Mouse (Mus musculus): ENCODE data around the gene Spint5.
"Not testable (repeated sequence)": the region's sequence is repeated elsewhere in the genome, so short reads cannot be mapped to it uniquely, and the experiment has no call there.

The Spint5 gene

DNA sequence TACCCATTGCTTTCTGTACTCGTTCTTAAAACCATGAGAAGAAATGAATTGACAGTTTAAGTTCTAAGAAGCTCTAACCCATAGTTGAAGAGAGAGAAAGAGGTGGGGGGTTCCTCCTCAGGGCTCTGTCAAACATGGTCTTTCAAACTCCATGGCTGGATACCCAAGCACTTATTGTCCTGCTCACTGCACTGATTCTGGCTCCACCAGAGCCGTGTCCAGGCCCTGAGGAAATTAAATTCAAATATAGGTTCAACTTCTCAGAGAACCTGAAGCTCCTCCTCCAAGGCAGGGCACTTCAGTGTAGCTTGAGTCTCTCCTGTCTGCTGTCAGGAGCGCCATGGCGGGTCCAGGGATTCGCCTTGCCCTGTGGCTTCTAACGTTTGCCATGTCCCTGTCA, at the start of gene Spint5:
Gene Spint5, plus strand, starts transcription at position 301 of the 400 bp plus-strand sequence.
- DNase-seq (ENCODE audit: low spot score in 2 of 2): no peak

DNA sequence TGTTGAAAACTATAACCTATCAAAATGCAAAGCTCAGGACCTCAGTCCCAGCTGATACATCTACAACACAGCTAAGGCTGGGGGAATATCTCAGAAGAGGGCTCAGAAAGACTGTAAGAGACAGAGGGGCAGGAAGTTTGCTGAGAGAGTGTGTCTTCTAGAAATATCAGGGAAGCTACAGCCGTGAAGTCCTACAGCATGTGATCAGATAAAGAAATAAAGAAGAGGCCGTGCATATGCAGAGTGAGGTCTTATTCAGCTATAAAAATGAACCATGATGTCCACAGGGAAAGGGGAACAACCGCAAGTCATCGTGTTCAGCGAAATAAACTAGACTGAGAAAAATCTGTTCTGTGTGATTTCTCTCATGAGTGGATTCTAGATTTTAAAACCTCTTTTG, 44.8 kb upstream of the Spint5 start:
- DNase-seq (ENCODE audit: low spot score in 2 of 2): no peak

DNA sequence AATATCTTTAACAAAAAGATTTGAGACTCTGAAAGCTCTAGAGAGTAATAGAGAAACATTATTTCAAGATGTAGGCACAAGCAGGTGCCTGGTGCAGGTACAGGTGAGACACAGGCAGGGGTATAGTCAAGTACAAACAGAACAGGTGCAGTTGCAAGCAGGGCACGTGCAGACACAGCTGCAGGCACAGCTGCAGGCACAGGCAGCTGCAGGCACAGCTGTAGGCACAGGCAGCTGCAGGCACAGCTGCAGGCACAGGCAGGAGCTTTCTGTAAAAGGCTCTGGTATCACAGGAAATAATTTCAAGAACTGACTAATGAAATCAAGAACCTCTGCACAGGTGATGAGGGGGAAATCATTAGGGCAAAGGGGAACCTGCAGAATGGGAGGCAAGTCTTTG, 44.2 kb upstream of the Spint5 start:
- no peak for DNase-seq (ENCODE audit: low spot score in 2 of 2)

DNA sequence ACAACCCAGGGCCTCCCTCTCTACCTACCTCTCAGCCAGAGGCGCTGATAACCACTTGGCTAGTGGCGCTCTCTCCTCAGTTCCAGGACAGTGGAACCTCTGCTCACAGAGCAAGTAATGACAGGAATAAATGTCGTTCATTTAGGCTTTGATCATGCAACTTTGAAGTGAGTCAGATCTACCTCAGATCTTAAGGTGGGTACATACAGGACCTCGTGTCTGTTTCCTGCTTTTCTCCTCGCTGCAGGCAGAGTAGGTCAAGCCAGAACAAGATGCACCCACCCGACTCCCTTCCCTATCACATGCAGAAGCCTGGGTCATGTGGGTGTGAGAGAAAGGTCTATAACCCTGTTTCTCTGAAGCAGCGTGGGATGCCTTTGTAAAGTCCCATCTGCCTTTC, 41.1 kb upstream of the Spint5 start, which contains the start of gene Wfdc11:
Gene Wfdc11, minus strand, starts transcription at position 101 of the 400 bp plus-strand sequence.
- DNase-seq (ENCODE audit: low spot score in 2 of 2): no peak

DNA sequence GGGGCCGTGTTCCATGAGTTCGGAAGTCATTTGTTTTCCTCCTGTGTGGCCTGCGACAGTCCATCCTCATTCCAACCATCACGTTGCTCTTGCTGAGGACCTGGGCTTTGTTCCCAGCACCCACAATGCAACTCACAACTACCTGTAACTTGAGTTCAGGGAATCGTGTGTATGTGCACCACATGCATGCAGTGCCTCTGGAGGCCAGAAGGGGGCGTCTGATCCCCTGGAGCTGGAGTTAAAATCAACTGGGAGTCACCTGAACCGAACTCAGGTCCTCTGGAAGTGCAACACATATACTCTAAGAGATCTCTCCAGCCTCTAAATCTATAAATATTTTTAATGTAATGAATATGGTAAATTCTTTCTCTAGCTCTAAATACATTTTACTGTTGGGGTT, 39.0 kb upstream of the Spint5 start:
- no peak for DNase-seq (ENCODE audit: low spot score in 2 of 2)

DNA sequence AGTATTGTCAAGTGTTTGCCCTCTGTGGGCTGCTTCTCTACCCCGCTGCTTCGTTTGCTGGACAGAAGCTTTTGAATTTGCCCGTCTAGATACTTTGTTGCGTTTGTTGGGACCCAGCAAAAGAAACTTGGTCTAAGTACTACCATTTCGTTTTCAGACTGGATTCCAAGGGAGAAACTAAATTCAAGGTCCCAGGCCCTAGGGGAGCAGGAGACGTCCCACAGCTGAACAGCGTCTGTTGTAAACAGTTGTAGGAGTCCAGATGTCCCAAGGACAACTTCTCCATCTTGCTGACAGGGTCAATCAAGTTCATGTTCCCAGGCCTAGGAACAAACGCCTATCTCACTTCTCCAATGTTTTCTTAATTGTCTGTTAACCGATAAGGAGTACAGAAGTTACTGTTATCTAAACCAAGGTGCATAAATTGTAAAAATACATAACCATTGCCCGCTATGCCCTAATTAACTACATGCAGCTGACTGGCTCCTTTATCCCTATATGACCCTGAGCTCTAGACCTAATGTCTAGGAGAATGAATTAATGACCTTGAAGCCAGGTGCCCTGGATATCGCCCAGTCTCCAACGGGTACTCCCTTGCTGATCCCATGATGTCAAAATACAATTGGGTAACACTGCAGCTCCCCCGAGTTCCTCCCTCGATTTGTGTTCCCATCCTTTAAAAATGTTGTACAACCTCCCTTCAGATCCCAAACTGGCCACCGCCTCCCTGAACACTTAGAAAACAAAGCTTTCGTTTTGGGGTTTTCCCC, 38.0 kb upstream of the Spint5 start:
- DNase-seq (ENCODE audit: low spot score in 2 of 2): no peak

DNA sequence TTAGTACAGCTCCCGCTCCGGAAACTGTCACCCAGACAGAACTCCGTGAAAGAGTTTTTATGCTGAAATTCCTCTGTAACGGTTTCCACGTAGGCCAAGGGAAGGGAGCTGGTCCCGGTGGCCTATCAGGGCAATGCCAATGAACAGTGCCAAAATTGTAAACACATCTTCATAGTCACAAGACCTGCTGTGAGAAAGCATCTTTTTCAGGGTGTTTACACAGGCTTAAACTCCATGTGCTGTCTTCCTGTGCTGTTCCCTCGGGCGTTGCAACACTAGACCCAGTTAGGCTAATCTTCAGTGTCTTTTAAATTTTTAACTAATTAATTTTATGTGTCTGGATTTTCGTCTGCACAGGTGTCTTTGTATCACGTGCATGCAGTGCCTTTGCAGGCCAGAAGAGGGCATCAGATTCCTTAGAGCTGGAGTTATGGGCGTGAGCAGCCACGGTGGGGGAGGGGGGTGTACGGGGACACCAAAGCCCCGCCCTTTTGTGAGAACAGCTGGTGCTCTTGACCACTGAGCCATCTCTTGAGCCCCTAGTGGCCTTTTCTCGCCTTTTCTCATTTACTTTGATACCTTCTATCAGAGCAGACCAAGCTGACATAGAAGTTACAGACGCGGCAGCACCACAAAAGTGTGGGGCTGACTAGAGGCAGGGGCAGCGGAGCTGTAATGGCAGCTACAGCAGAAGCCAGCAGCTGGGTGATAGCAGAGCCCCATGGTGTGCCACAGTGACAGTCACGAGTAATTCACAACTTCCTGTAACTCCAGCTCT, 36.1 kb upstream of the Spint5 start:
- peak; percentile 42 to 44 for DNase-seq (ENCODE audit: low spot score in 2 of 2)

DNA sequence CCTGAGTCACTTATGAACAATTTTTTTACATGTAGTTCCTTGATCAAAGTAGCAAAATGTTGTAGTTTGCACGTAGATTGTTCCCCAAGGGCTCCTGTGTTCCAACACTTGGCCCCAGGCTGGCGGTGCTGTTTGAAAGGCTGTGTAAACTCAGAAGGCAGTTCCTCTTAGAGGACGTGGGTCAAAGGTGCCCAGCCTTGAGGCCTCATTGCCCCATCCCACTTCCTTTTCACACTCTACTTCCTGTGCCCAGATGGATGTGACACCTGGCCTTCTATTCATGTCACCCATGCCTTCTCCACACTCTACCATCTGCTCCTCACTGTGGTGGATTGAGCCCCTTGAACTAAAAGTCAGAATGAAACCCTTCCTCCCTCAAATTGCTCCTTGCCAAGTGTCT, 35.2 kb upstream of the Spint5 start:
- no peak for DNase-seq (ENCODE audit: low spot score in 2 of 2)

DNA sequence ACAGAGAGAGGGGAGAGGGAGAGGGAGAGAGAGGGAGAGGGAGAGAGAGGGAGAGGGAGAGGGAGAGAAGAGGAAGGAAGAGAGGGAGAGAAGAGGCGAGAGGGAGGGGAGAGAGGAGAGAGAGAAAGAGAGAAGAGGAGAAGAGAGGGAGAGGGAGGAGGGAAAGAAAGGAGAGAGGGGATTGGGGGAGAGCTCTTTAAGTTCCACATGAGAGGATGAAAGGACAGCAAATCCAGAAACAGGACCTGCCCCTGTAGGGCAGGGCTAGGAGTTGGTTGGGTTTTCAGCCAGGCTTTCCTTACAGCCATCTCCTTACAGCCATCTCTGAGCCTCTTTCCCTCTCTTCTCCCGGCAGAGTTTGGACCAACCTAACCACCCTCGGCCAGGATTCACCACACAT, 30.3 kb upstream of the Spint5 start, which contains the start of gene Wfdc13:
Gene Wfdc13, plus strand, starts transcription at position 301 of the 400 bp plus-strand sequence.
- no peak for DNase-seq (ENCODE audit: low spot score in 2 of 2)

DNA sequence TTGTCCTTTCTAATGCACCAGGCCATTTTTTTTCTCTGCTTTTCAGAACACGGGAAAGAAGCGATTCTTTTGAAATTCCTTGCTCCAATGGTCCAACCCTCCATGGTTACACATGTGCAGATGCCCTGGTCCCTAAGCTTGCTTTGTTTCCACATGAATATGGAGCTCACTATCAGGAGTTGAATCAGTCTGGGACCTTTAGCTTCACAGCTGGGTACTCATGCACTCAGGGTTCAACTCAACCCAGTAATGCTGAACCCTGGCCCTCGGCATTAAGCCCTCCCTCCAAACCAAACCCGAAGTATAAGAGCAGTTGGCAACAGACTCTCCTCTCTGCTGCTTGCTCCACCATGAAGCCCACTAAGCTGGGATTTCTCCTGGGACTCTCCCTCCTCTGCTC, 16.9 kb upstream of the Spint5 start, which contains the start of gene Spint4:
Gene Spint4, plus strand, starts transcription at position 301 of the 400 bp plus-strand sequence.
- no peak for DNase-seq (ENCODE audit: low spot score in 2 of 2)

DNA sequence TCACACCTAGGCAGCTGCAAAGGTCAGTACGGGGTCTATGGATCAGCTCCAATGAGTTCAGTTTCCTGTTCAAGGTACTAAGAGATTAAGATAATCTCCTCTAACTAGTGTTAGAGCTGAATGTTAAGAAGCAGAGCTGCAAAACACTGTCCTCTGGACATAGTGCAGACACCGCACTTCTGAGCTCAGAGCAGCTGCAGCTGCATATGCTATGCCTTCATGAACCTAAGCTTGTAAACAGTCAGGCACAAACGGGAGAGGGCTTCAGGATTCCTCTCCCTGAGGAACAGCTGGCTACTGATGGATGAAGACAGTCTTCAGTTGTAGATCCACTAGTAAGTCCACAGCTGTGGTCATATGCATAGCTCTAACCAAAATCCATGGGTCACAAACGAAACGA, 14.1 kb upstream of the Spint5 start:
- DNase-seq (ENCODE audit: low spot score in 2 of 2): no peak

DNA sequence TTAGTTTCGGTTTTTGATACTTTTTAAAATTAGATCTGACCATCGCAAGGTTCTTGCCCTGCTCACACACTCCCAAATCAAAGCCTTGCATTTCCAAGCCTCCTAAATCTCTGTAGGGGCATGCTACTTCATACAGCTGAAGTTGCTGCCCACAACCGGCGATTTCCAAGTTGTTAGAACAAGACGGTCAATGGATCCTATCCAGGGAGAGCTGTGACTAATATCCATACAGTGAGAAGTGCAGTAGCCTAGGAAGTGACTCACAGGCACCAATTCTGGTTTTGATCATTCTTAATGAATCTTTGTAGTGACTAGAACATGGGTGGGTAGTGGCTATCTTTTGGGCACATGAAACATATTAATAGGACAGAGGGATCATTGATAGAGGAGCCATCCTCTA, 13.3 kb upstream of the Spint5 start:
- no peak for DNase-seq (ENCODE audit: low spot score in 2 of 2)

DNA sequence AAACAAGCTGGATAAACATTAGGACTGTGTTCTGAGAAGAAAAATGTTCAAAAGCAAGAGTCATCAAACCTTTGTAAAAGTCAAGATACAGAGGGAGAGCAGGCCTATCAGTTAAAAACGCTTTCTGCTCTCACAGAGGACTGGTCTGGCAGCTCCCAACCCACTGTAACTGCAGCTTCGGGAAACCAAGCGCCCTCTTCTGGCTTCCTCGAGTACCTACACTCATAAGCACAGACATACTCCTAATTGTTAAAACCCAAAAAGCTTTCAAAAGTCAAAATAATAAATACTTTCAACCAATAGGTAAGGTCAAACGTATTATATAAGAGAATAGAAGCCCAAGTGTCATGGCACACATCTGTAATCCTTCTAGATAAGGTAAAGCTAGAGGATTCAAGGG, 10.9 kb upstream of the Spint5 start:
- no peak for DNase-seq (ENCODE audit: low spot score in 2 of 2)

DNA sequence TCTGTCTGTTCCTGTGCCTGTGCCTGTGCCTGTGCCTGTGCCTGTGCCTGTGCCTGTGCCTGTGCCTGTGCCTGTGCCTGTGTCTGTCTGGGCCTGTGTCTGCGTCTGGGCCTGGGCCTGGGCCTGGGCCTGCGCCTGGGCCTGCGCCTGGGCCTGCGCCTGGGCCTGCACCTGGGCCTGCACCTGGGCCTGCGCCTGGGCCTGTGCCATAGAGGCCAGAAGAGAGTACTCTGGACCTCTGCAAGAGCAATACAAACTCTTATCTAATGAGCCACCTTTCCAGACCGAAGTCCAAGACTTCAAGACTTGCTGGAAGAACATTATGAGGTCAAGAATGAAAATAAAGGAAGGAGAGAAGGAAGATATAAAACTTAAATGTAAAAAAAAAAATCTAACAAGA, 9.8 kb upstream of the Spint5 start:
- no peak for DNase-seq (ENCODE audit: low spot score in 2 of 2)

DNA sequence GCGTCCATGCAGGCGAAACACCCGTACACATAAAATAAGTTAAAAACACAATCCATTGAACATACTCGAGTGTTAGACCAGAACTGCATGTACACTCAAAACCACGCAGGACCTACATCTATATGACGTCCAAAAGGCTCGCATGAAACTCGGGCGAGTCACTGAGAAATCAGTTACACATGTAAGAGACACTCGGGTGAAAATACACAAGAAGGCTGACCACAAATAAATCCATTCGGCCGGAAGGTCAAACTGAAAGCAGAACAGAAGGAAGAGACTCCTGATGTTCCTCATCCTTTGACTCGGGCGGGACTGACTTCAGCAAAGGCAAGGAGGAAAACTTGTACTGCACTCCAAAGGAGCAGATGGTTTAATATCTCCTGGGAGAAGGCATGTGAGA, 9.1 kb upstream of the Spint5 start:
- no peak for DNase-seq (ENCODE audit: low spot score in 2 of 2)

DNA sequence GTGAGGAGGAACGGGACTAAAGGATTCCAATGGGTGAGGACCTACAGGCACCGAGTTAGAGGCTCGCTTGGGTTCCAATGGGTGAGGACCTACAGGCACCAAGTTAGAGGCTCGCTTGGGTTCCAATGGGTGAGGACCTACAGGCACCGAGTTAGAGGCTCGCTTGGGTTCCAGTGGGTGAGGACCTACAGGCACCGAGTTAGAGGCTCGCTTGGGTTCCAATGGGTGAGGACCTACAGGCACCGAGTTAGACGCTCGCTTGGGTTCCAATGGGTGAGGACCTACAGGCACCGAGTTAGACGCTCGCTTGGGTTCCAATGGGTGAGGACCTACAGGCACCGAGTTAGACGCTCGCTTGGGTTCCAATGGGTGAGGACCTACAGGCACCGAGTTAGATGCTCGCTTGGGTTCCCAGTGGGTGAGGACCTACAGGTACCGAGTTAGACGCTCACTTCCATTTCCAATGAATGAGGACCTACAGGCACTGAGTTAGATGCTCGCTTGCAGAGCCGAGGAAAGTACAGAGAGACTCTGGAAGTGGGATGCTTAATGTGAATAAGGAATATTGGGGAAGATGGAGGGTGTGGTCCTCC, 1.2 kb downstream of the Spint5 start:
- not testable (repeated sequence) for DNase-seq (ENCODE audit: low spot score in 2 of 2)

DNA sequence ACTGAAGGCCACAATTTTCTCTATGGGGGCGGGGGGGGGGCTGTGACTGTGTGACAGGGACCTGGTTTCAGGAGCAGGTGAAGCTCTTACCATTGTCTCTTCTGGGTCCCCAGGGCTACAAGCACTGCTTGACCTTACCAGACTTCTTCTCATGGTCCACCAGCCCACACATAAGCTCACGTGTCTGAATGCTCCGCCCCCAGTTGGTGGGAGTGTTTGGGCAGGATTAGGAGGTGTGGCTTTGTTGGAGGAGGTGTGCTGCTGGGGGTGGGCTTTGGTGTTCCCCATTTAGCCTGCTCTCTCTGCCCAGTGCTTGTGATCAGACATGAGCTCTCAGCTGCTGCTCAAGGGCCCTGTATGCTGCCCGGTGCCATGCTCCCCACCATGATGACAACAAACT, 8.2 kb downstream of the Spint5 start:
- no peak for DNase-seq (ENCODE audit: low spot score in 2 of 2)

DNA sequence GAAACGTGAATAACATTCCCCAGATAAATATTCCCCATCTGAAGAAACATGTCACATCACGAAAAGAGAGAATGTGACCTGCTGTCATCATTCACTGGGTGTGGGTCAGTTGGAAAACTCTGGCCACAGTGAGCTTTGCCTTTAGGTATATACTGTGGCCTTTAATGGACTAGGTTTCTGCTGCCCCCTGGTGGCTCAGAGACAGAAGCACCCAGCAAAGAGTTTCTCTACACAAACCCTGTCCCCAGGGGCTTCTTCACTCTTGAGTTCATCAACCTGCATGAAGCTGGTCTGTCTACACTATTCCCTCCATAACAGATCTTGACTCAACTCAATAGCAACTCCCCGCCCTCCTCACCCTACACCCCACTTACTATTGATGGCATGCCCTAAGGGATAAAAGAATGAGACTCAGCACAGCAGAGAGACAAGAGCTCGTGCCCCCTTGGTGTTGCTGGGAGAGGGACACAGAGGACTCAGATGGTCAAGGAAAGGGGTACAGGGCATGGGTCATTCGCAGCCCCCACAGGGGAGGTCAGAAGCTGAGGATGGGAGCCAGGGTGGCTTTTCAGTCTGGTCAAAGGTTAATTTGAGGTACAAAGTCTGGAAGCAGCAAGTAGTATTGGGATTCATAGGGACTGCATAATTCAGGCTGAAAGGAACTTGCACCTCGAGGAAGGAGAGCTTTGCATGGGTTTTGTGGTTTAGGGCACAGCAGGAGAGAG, 11.0 kb downstream of the Spint5 start:
- peak; percentile 32 to 44 for DNase-seq (ENCODE audit: low spot score in 2 of 2)

DNA sequence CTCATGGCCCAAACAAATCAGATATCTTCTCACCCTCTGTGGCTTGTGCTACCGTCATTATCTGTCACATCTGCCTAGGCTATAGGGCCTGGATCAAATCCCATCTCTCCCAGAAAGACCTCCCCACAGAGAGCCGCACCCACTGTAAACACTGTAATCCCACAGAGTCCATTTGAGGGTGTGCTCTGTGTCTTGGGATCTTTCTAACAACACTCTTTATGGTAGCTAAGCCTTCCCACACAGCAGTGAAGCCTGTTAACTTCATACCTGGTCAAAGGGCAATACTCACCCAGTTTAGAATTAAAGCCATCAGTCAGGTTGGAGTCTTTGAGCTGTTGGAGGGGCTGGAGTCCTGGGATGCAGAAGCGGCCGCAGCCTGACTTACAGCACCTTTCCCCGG, 16.6 kb downstream of the Spint5 start:
- no peak for DNase-seq (ENCODE audit: low spot score in 2 of 2)

DNA sequence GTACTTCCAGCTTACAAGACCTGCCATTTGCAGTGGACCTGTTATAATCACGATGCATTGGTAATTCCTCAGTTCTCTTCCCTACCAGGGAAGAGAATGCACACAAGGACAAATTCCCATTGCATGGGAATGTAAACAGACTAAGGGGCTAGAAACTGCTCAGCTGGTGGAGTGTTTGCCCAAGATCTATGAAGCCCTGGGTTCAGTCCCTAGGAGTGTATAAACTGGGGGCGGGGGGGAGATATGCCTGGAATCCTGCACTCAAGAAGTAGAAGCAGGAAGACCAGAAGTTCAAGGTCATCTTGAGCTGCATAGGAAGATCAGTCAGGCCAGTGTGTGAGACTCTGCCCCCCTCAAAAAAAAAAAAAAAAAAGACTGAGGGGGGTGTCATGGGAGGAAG, 18.2 kb downstream of the Spint5 start:
- DNase-seq (ENCODE audit: low spot score in 2 of 2): no peak

DNA sequence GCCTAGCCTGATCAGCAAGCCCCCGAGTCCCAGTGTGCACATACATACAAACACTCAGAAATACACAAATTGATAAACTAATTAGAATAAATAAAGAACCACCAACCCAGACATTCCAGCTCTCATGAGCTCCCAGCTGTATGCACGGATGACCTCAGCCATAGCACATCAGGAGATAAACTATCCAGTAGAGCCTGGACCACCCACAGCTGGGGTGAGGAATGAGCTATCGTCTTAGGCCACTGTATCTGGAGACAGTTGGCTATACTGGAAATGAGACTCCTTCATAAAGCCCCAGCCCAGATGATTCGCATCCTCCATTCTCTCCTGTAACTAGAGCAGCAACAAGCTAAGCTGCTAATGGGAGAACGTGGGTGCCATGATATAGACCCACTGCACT, 19.7 kb downstream of the Spint5 start:
- DNase-seq (ENCODE audit: low spot score in 2 of 2): no peak

DNA sequence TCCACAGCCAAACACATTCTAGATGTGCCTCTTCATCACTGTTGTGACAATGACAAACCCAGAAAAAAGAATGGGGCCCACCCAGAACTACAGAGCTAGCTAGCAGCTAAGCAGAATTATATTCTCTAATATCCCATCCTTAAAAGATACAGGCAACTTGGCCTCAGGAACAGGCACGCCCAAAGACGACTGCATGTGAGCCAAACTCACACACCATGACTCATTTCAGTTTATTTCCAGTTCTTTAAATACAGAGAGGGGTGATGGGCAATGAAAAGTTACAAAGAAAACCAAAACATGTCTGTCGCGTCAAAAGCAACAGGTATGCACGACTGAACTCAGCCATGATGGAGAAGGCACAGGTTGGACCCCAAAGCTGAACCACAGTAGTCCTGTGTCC, 20.3 kb downstream of the Spint5 start:
- DNase-seq (ENCODE audit: low spot score in 2 of 2): no peak

Measured in frontal cortex, postnatal 25 days (tissue).